Mouse (Mus musculus) forebrain, embryonic 10.5 days (tissue): ENCODE results near the gene Ctse. TPM values are rescaled to one million over a fixed set of nuclear protein-coding genes. Genes with fewer than 3 reads are reported as not detected.
A peak's percentile ranks its signal among the peaks of the same experiment; 100 is the strongest.
"Not testable (repeated sequence)": the region's sequence is repeated elsewhere in the genome, so short reads cannot be mapped to it uniquely, and the experiment has no call there.

ENCODE experiments used
- DNase-seq: peaks from one replicate; pipeline ENCODE4 v3.0.0-alpha.2; 2017; ENCODE audit warnings: low spot score; ENCODE audit errors: extremely low spot score
- H3K27ac ChIP-seq: fragments of 300-500 bp; sonication (generic); 2 replicates; pipeline ENCODE4 v1.5.1; 2016; ENCODE audit warnings: mild to moderate bottlenecking
- H3K27me3 ChIP-seq: fragments of 300-500 bp; sonication (generic); 2 replicates; pipeline ENCODE4 v1.6.1; 2016; ENCODE audit warnings: mild to moderate bottlenecking; ENCODE audit not compliant: poor library complexity, severe bottlenecking
- H3K36me3 ChIP-seq: fragments of 300-500 bp; sonication (generic); replicated peaks from 2 replicates; pipeline ENCODE4 v1.6.1; 2016; ENCODE audit warnings: mild to moderate bottlenecking, moderate library complexity
- H3K4me1 ChIP-seq: fragments of 300-500 bp; sonication (generic); 2 replicates; pipeline ENCODE4 v1.6.1; 2016
- H3K4me3 ChIP-seq: fragments of 300-500 bp; sonication (generic); 2 replicates; pipeline ENCODE4 v1.5.1; 2016; ENCODE audit warnings: mild to moderate bottlenecking, moderate library complexity
- H3K9me3 ChIP-seq: fragments of 300-500 bp; sonication (generic); 2 replicates; pipeline ENCODE4 v1.6.1; 2016; ENCODE audit warnings: mild to moderate bottlenecking, moderate library complexity
- WGBS: fragments of 180-500 bp; shearing (Covaris S2); methylation state at CpG from one replicate; pipeline ENCODE4 v1.1.7; 2016; 5-methylcytosine and 5-hydroxymethylcytosine counted together
- polyA plus RNA-seq: library from polyadenylated mRNA; unstranded; fragments of >200 nt; fragmentation: Nextera tagmentation; extraction: Ambion mirVana; gene quantifications from 2 replicates; pipeline ENCODE4 v1.2.1, GENCODE M21; 2016

The Ctse gene
- polyA plus RNA-seq, 1 experiment from 2014 or later, result not detected

- no peak for DNase-seq
- Histone ChIP-seq H3K9me3 (peaks cover 6% of the 10 kb centered on the region; the same call in 1 of the 2 replicates), H3K36me3 (no peaks in the 10 kb centered on the region), H3K4me3 (no peak overlapping the region), H3K27me3 (no peaks in the 10 kb centered on the region), H3K27ac (no peak overlapping the region), H3K4me1 (no peaks in the 10 kb centered on the region)
- WGBS, result 76% methylated on average over 3 of the region's 3 CpGs
These were observed 13.8 kb upstream of the Ctse start for GRCm38 (mm10) chr1:131624175-131624835.

GRCm38 (mm10) chr1:131626200-131626599 is 11.9 kb upstream of the Ctse start:
- H3K27me3 ChIP-seq, result no peaks in the 10 kb centered on the region
- no peaks in the 10 kb centered on the region for H3K36me3 ChIP-seq
- WGBS, result 92% methylated on average over 6 of the region's 6 CpGs
- no peak overlapping the region for H3K4me3 ChIP-seq
- H3K27ac ChIP-seq, result no peak overlapping the region
- no peaks in the 10 kb centered on the region for H3K4me1 ChIP-seq
- H3K9me3 ChIP-seq, result no peaks in the 10 kb centered on the region
- no peak for DNase-seq

- H3K27me3 ChIP-seq, DNase-seq: not testable (repeated sequence)
These were observed 5.9 kb upstream of the Ctse start for GRCm38 (mm10) chr1:131632216-131632615.

GRCm38 (mm10) chr1:131634495-131634894 is 3.6 kb upstream of the Ctse start:
- Histone ChIP-seq H3K27me3 (no peaks in the 10 kb centered on the region), H3K4me3 (no peak overlapping the region), H3K4me1 (no peaks in the 10 kb centered on the region), H3K27ac (no peak overlapping the region), H3K9me3 (no peaks in the 10 kb centered on the region), H3K36me3 (no peaks in the 10 kb centered on the region)
- DNase-seq, result no peak

More at GRCm38 (mm10) chr1:131632216-131632615, 5.9 kb upstream of the Ctse start:
- not testable (repeated sequence) for H3K27ac ChIP-seq, H3K36me3 ChIP-seq, H3K9me3 ChIP-seq, H3K4me1 ChIP-seq, H3K4me3 ChIP-seq
- 93% methylated on average over 6 of the region's 6 CpGs for WGBS

DNA sequence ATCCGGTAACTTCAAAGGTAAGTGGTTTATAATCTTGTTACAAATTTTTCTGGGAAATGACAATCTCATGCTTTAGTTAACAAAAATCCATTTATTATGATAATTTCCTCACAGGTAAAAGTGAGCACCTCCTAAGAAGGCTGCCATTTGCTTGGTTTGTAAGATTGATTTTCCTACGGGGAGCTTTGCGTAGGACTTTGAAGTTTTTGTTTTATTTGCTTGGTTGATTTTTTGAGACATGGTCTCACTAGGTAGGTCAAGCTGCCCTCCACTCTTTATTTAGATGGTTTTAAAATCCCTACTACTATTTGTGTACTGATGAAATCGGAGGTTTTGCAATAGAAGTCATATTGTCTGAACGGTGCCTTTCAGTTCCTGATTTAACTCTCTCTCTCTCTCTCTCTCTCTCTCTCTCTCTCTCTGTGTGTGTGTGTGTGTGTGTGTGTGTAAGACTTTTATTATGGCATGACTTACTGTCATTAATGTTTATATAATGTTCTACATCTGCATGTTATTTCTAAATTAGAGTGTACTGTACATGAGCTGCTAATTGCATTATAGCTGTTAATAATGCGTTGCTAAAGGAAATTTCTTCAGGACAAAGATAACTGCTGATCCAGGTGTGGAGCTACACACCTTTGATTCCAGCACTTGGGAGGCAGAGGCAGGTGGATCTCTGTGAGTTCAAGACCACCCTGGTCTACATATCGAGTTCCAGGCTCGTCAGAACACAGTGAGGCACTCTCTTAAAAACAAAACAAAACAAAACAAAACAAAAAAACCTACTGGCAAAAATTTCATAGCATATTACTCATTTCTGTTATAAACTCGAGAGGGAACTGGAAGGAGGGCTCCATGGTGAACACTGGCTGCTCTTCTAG is 675 bp downstream of the Ctse start:
- Histone ChIP-seq H3K4me3 (no peak overlapping the region), H3K36me3 (no peaks in the 10 kb centered on the region), H3K9me3 (no peaks in the 10 kb centered on the region), H3K4me1 (no peaks in the 10 kb centered on the region), H3K27ac (no peak overlapping the region), H3K27me3 (no peaks in the 10 kb centered on the region)
- WGBS, result 90% methylated on average over 9 of the region's 9 CpGs
- DNase-seq, result no peak

DNA sequence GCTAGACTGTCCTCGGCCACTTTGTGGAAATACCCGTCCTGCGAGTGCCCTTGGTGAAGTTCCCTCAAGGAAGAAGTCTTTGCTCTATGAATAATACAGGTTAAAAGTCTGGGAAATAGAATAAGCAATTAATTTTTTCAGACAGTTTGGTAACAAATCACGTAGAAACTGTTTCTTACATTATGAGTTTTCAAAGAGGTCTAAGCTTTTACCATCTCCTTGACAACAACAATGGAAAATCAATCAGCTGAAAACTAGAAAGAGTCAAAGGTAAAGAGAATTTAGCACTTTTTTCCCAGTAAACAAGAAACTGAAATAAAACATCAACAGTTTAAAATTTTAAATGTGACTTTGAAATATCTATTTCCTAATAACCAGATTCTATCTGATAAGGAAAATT is 2.0 kb downstream of the Ctse start:
- no peaks in the 10 kb centered on the region for H3K4me1 ChIP-seq
- no peak for DNase-seq
- H3K4me3 ChIP-seq, result no peak overlapping the region
- H3K9me3 ChIP-seq, result no peaks in the 10 kb centered on the region
- H3K36me3 ChIP-seq, result no peaks in the 10 kb centered on the region
- no peak overlapping the region for H3K27ac ChIP-seq
- H3K27me3 ChIP-seq, result no peaks in the 10 kb centered on the region
- 88% methylated on average over 4 of the region's 4 CpGs for WGBS

DNA sequence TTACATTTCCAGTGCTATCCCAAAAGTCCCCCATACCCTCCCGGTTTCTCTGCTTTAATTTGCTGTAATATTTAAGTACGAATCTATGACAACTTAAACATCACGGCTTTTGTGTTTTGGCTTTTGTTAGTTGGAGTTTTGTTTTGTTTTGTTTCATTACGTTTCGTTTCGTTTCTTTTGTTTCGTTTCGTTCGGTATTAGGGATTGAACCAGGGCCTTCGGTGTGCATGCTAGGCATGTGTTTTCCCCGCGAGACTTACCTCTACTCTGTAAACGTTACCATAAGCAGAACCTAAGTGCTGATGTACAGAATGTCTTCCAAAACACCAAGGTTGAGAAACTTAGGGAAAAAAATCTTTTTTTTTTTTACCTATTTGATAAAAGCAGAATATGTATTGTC is 3.5 kb downstream of the Ctse start:
- Histone ChIP-seq H3K9me3 (no peaks in the 10 kb centered on the region), H3K4me3 (no peak overlapping the region), H3K27me3 (no peaks in the 10 kb centered on the region), H3K36me3 (no peaks in the 10 kb centered on the region), H3K27ac (no peak overlapping the region), H3K4me1 (no peaks in the 10 kb centered on the region)
- DNase-seq, result no peak
- 93% methylated on average over 13 of the region's 13 CpGs for WGBS

DNA sequence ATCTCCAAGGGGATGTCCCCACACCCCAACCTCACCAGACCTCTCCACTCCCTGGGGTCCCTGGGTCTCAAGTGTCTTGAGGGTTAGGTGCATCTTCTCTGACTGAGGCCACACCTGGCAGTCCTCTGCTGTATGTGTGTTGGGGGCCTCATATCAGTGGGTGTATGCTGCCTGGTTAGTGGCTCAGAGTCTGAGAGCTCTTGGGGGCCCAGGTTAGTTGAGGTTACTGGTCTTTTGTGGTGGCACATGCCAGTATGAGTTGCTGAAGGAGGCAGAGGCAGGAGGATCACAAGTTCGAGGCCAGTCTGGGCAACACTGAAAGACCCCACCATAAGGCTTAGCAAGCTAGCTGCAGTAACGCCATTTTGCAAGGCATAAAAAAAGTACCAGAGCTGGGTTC is 4.1 kb downstream of the Ctse start:
- 97% methylated on average over 2 of the region's 2 CpGs for whole genome bisulfite sequencing

GRCm38 (mm10) chr1:131652670-131653443 is 14.8 kb downstream of the Ctse start:
- no peaks in the 10 kb centered on the region for H3K9me3 ChIP-seq
- DNase-seq, result no peak
- H3K27me3 ChIP-seq, result no peaks in the 10 kb centered on the region
- H3K27ac ChIP-seq, result no peak overlapping the region
- H3K4me1 ChIP-seq, result peaks cover 7% of the 10 kb centered on the region
- H3K4me3 ChIP-seq, result no peak overlapping the region
- WGBS, result 84% methylated on average over 12 of the region's 12 CpGs
- H3K36me3 ChIP-seq, result no peaks in the 10 kb centered on the region

More for the DNA sequence above, 4.1 kb downstream of the Ctse start:
- no peak overlapping the region for H3K4me3 ChIP-seq
- no peak for DNase-seq
- H3K27me3 ChIP-seq, result no peaks in the 10 kb centered on the region
- H3K4me1 ChIP-seq, result no peaks in the 10 kb centered on the region
- no peaks in the 10 kb centered on the region for H3K36me3 ChIP-seq
- no peaks in the 10 kb centered on the region for H3K9me3 ChIP-seq
- no peak overlapping the region for H3K27ac ChIP-seq

DNA sequence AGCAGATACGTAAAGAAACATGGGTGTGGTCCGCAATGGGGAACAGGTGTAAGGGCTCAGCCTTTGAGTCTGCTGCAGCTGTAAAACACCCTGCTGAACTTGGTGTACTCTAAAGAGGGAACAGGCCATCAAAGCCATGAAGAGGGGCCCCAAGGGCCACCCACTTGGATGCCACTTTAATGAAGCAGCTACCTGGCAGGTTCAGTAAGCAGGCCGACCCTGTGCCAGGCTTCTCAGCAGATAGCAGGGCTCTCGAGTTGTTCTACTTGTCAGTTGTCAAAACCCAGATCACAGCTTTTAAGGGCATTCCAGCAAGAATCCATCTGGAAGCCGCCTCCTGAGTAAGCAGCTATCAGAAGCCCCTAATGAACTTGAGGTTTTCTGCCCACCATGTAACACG is 17.5 kb downstream of the Ctse start:
- H3K4me3 ChIP-seq, result no peak overlapping the region
- DNase-seq, result no peak
- no peaks in the 10 kb centered on the region for H3K27me3 ChIP-seq
- no peaks in the 10 kb centered on the region for H3K9me3 ChIP-seq
- H3K36me3 ChIP-seq, result no peaks in the 10 kb centered on the region
- no peak overlapping the region for H3K27ac ChIP-seq
- 88% methylated on average over 6 of the region's 6 CpGs for WGBS
- H3K4me1 ChIP-seq, result peaks cover 10% of the 10 kb centered on the region

DNA sequence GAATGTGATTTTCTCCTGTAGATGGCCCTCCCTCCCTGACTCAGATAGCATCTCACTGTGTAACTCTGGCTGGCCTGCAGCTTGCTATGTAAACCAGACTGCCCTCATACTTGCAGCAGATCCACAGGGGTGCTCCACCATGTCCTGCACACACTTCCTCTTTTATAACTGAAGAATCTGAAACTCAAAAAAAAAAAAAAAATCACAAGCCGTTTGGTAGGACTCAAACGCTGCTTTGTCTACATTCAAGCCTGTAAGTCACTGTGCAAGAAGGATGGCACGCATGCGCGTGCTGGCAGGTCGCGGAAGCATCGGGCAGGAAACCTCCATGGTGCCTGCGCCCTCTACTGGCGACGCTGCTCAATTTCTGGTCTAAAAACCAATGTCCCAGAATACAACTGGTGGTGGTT is 19.8 kb downstream of the Ctse start:
- Histone ChIP-seq H3K27ac (peak overlapping the region; percentile 83), H3K4me3 (peak overlapping the region; percentile 36), H3K4me1 (peaks cover 10% of the 10 kb centered on the region), H3K9me3 (no peaks in the 10 kb centered on the region), H3K27me3 (no peaks in the 10 kb centered on the region), H3K36me3 (no peaks in the 10 kb centered on the region)
- peak; percentile 88 for DNase-seq
- WGBS, result under 1% methylated on average over 11 of the region's 11 CpGs

DNA sequence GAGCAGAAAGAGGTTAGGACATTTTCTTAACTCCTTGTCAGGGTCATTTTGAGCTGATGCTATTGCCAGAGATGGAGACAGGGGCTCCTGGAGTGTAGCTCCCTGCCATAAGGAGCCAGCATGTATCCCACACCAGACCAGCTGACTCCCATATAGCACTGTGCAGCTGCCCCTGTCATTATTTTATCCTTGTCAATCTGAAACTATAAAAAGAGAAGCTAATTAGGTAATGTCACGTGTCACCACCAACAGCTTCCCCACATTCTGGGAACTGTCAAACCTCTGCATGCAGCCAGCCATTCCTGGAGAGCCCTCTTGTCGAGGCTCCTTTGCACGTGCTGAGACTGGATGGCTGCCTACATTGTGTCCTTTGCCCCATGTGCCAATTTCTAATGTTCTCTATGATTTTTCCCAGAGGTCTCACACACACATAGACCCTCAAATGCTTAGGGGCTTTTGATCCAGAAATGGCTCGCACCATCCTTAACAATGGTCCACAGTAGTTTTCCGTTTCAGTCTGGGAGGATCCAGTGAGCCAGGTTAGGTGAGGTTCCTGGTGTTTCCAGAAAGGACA is 21.5 kb downstream of the Ctse start:
- DNase-seq, result no peak
- Histone ChIP-seq H3K27me3 (no peaks in the 10 kb centered on the region), H3K9me3 (no peaks in the 10 kb centered on the region), H3K27ac (no peak overlapping the region), H3K4me3 (no peak overlapping the region), H3K36me3 (no peaks in the 10 kb centered on the region), H3K4me1 (peaks cover 10% of the 10 kb centered on the region)
- 82% methylated on average over 5 of the region's 5 CpGs for WGBS
